Mouse (Mus musculus) cerebellum, adult 9-10 months (tissue): Measurements from ENCODE around the gene Npas2.

Experiments
- DNase-seq: peaks from one replicate; pipeline ENCODE4 v3.0.0; 2022

Gene Npas2

GRCm38 (mm10) chr1:39228401-39228800, 34.9 kb downstream of the Npas2 start:
- DNase-seq: no peak

GRCm38 (mm10) chr1:39230021-39230420, 36.5 kb downstream of the Npas2 start:
- DNase-seq: no peak

- no peak for DNase-seq
These were observed 41.4 kb downstream of the Npas2 start for GRCm38 (mm10) chr1:39234815-39235449.

DNA sequence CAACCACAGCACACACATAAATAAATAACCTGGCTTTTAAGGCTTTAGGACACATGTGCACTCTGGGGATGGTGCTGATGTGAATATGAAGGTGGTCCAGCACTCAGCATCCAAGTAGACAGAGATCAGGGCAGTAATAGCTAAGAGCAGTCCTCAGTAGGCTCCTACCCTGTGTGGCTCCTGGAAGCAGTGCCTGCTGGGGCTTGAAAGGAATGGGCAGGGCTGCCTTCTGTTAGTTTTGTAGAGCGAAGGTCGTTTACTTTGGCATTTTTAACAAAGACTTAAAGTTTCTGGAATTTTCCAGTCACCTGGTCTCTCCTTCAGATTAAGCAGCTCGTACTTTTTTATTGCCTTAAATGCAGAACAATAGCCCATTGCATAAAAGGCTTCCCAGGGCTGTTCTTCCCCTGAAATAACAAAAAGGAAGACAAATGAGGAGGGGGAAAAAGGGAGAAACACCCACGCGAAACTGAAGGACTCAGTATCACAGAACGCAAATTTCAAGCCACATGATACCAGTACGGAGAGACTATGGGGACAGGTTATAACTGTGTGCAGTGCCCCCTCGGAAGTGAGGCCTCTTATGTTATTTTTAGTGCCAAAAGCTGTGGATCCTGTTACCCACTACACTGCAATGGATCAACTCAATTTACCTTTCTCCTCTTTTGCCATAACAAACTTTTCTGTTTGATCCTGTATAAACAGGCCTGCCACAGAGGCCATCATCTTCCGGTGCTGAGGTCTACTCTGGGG, 44.1 kb downstream of the Npas2 start:
- no peak for DNase-seq

- no peak for DNase-seq
These were observed 47.5 kb downstream of the Npas2 start for GRCm38 (mm10) chr1:39240860-39241584.

- no peak for DNase-seq
These were observed 51.2 kb downstream of the Npas2 start for GRCm38 (mm10) chr1:39244726-39245125.

GRCm38 (mm10) chr1:39251679-39252078, 58.1 kb downstream of the Npas2 start:
- DNase-seq: no peak

GRCm38 (mm10) chr1:39253771-39254170, 60.2 kb downstream of the Npas2 start:
- DNase-seq: peak; percentile 20

- DNase-seq: no peak
These were observed 62.5 kb downstream of the Npas2 start for GRCm38 (mm10) chr1:39256051-39256450.

DNA sequence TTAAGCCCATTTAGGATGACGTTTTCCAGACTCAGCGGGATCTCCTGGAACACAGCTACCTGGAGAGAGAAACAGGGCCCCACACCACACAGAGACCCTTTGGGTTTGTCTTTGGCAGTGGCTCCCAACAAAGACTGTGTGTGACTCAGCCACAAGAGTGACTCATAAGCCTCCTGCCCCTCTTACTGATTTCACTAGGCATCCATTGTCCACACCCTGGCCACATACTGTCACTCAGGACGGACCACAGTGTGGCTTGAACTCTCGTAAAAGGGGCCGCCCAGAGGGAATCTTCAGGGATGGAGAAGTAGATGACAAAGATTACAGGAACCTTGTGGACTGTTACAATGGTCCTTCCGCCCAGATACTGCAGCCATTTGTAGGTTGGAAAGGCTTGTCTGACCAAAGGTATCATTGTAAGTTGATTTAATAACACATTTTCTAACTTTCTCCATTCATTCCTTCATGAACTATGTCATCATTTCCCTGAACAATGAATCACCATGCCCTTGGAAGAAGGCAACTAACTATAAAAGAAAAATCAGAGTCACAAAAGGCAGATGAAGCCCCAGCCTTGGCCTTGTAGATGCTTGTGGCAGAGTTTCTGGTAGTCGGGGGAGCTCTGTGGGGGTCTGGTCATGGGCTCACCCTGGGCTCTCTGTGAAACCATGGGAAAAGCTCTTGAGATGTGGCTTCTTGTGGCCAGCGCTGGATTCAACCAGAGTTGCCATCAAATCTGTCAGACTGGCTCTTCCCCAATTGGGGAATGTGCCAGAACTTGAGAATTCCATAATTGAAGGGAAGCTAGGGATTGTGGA, 63.2 kb downstream of the Npas2 start:
- no peak for DNase-seq

GRCm38 (mm10) chr1:39257331-39257594, 63.7 kb downstream of the Npas2 start:
- no peak for DNase-seq

GRCm38 (mm10) chr1:39259668-39260067, 66.1 kb downstream of the Npas2 start:
- no peak for DNase-seq

- no peak for DNase-seq
These were observed 66.8 kb downstream of the Npas2 start for GRCm38 (mm10) chr1:39260183-39260978.

DNA sequence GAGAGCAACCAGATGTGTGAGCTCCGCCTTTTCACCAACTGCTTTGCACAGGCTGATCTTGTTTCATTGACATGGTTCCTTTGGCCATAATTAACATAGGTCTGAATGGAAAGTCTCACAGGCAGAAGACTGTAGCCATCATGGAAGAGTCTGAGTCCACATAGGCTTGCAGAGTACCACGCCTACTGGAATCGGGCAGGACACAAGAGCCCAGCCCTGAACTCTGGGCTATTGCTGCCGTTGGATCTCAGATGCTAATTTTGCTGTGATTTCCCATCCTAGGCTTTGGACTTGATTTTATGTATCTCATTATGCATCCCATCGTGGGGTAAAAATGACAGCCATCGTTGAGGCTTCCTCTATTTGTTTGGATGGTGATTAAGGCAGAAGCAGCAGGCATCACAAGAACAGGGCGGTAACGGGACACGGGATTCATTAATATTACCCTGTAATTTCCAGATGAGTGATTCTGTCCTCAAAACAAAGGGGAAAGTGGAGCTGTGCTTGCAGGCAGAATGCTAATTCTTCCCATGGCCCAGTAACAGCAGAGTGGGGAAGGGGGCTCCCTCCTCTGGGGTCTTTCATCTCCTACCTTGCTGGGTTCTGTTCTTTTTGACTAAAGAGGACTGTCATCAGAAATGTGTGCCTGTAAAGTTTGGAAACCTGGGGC, 73.4 kb downstream of the Npas2 start:
- no peak for DNase-seq

GRCm38 (mm10) chr1:39272976-39273375, 79.4 kb downstream of the Npas2 start:
- DNase-seq: no peak

DNA sequence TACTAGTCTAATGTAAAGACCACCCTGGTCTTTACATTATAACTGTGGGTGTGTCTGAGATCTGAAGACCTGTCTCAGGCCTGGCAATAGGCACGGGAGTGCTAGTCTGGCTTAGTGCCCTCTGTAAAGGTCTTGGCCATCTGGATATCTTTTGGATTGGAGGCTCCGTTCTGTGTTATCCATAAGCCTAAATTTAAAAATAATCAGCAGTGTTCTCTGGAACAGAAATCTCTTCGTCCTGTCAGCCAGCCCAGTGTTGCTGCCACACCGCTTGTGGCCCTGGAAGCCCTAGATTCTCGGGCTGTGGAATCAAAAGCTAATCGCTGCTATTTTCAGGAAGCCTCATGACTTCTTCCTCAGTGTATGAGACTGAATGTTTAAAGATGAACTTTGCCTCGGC, 86.9 kb downstream of the Npas2 start:
- DNase-seq: peak; percentile 71

DNA sequence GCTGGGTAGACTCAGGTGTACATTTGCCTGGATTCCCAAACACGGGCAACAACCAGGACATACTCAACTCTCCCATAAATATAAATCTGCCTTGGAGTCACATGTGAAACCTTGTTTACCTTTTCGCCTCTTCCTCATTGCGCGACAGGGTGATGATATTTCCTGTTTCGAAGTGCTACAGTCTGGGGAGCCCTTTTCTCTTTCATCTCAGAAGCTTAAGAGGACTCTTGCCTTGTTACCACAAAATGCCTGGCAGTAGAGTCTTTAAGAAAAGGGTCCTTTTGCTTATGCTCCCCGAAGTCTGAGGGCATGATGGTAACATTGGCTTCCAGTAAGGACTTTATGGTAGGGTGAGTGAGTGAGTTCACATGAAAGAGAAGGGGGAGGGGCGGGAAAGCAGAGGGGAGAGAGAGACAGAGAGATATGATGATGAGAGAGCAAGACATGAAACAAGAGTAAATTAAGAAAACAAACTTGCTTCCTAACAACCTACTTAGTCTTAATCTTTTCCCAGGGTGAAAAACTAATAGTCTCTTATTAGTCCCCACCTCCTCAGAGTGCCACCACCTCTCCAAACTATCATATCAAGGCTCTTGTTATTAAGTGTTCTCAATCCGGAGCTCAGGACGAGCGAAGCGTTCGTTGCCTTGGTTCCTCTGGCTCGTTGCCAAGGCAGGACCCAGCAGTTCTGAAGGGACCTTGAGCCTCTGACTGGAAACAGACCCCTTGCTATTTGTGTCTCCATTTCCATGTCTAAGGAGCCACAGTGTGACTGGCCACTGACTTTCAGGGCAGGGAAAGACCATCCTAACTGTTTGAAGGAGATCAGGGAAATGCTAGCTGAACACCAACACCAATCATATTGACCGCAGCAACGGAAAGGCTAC, 87.7 kb downstream of the Npas2 start:
- DNase-seq: no peak

DNA sequence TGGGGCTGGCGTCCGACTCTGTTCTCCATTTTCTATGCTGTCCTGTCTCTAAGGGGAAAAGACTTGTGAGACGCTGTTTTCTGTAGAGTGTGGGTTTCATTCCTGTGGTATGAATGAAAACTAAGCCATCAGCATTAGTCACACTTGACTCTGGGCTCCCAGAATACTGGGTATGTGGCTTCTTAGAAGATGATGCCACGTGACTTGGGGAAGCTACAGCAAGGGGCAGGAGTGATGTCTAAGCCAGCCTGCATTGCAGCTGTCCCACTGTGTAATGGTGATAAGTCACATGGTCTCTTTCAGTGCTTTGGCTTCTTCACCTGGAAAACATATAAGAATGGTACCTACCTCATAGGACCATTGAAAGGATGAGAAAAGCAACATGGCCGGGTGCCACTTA, 88.4 kb downstream of the Npas2 start:
- no peak for DNase-seq

DNA sequence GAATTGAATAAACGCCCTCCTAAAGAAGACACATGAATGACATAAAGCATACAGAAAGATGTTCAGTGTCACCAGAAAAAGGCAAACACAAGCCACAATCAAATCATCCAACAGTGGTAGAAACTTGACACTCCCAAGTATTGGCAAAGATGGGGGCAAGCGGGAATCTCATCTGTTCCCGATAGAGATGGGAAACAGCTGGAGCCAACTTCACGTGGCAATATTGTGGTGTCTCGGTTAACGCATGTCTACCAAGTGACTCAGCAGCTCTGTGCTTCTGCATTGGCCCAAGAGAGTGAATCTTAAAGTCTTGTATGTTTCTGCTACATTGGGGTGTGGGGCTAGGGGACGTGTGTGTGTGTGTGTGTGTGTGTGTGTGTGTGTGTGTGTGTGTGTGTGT, 89.8 kb downstream of the Npas2 start:
- DNase-seq: no peak

- no peak for DNase-seq
These were observed 91.3 kb downstream of the Npas2 start for GRCm38 (mm10) chr1:39284786-39285185.

GRCm38 (mm10) chr1:39287076-39287475, 93.5 kb downstream of the Npas2 start:
- DNase-seq: no peak
